10 mouse cellular contexts compared by ENCODE assay signal in genomic region chr12:117024916-117025315, GRCm38 (mm10).
A peak's percentile ranks its signal among the peaks of the same experiment; 100 is the strongest.
DNase-seq lines count a peak whose midpoint lies in the region; ATAC-seq and TF ChIP-seq lines count a peak whose summit lies in the region.
"Had no signal": no experiment of that assay in that cellular context is flagged by ENCODE, and none has a peak within 500 bp of the region (broad histone marks: within the 10 kb centered on the region; RNA-seq: fewer than 3 reads in every experiment).

No protein-coding gene starts in this region.

- TF ChIP-seq CTCF in brain, embryonic 14.5 days (IDR thresholded peaks at IDR 0.05; ENCODE audit: borderline replicate concordance, extremely low read depth, insufficient read depth, insufficient read length), result no peak

- H3K4me3 ChIP-seq in forebrain, embryonic 14.5 days (ENCODE audit: low read depth, low read length), result no peak overlapping the region
- H3K4me3 ChIP-seq in forebrain, embryonic 12.5 days (replicated peaks), result no peak overlapping the region
- H3K4me3 ChIP-seq in kidney, embryonic 14.5 days (ENCODE audit: low read length), result no peak overlapping the region
- H3K4me3 ChIP-seq: limb, embryonic 13.5 days had no signal

- peaks cover 26% of the 10 kb centered on the region for H3K4me1 ChIP-seq in forebrain, embryonic 14.5 days (ENCODE audit: control insufficient read depth, insufficient read depth, low read length)
- peaks cover 30% of the 10 kb centered on the region for H3K4me1 ChIP-seq in forebrain, embryonic 12.5 days
- H3K4me1 ChIP-seq in kidney, embryonic 14.5 days (ENCODE audit: control insufficient read depth, insufficient read depth, low read length), result no peaks in the 10 kb centered on the region

- 66% methylated on average over 4 of the region's 4 CpGs for WGBS in forebrain, embryonic 14.5 days
- 91% methylated on average over 4 of the region's 4 CpGs for WGBS in forebrain, embryonic 12.5 days
- WGBS in kidney, embryonic 14.5 days, result 88% methylated on average over 4 of the region's 4 CpGs

- H3K27me3 ChIP-seq in forebrain, embryonic 14.5 days (replicated peaks; ENCODE audit: control insufficient read depth, insufficient read depth, low read length), result no peaks in the 10 kb centered on the region
- 0 out of 2 replicates have a peak, but pooled peaks cover 2% of the 10 kb centered on the region for H3K27me3 ChIP-seq in forebrain, embryonic 12.5 days
- 0 out of 2 replicates have a peak, but pooled peaks cover 3% of the 10 kb centered on the region for H3K27me3 ChIP-seq in kidney, embryonic 14.5 days (ENCODE audit: control insufficient read depth, insufficient read depth, low read length)
- H3K27me3 ChIP-seq: limb, embryonic 13.5 days had no signal

- ATAC-seq in forebrain, embryonic 14.5 days, result no peak
- no peak for ATAC-seq in forebrain, embryonic 12.5 days (ENCODE audit: low FRiP score)
- no peak for ATAC-seq in erythroid progenitor cell, adult 5-6 weeks (replicated peaks; ENCODE audit: low FRiP score, poor library complexity, severe bottlenecking)
- no peak for ATAC-seq in kidney, embryonic 14.5 days (ENCODE audit: low FRiP score, low TSS enrichment)

- TF ChIP-seq POLR2A in brain, embryonic 14.5 days (IDR thresholded peaks at IDR 0.05; ENCODE audit: borderline replicate concordance, extremely low read depth, insufficient read depth, insufficient read length, poor library complexity, severe bottlenecking), result no peak

- no peaks in the 10 kb centered on the region for H3K36me3 ChIP-seq in forebrain, embryonic 14.5 days (ENCODE audit: control insufficient read depth, insufficient read depth, low read length)
- no peaks in the 10 kb centered on the region for H3K36me3 ChIP-seq in forebrain, embryonic 12.5 days (replicated peaks)
- no peaks in the 10 kb centered on the region for H3K36me3 ChIP-seq in kidney, embryonic 14.5 days (ENCODE audit: control insufficient read depth, insufficient read depth, low read length)
- H3K36me3 ChIP-seq: limb, embryonic 13.5 days had no signal

- DNase-seq in forebrain, embryonic 14.5 days (ENCODE audit: low spot score), result peak; percentile 59
- DNase-seq in left cerebral cortex, adult 18-20 months (ENCODE audit: low spot score in 2 of 2), result peak; percentile 18 to 36
- DNase-seq in left cerebral cortex, adult 9 months (ENCODE audit: low spot score in 2 of 2), result no peak
- DNase-seq in brain, embryonic 14.5 days (ENCODE audit: low read depth), result peak; percentile 67
- peak; percentile 54 to 64 for DNase-seq in heart, postnatal 10 days
- DNase-seq: kidney, adult 18-20 months had no signal

- intact Hi-C loops in heart, postnatal 10 days (cut with DNase I), result loop anchor here (10.0 kb wide), 1 partner anchor 380 kb away; no protein-coding TSS in a partner anchor

- no peaks in the 10 kb centered on the region for H3K9me3 ChIP-seq in forebrain, embryonic 14.5 days (replicated peaks; ENCODE audit: control insufficient read depth, low read length)
- H3K9me3 ChIP-seq in forebrain, embryonic 12.5 days, result no peaks in the 10 kb centered on the region
- no peaks in the 10 kb centered on the region for H3K9me3 ChIP-seq in kidney, embryonic 14.5 days (ENCODE audit: control insufficient read depth, low read length)
- H3K9me3 ChIP-seq: limb, embryonic 13.5 days had no signal

- no peak overlapping the region for H3K4me2 ChIP-seq in forebrain, embryonic 14.5 days (ENCODE audit: low read length)
- no peak overlapping the region for H3K4me2 ChIP-seq in forebrain, embryonic 12.5 days
- H3K4me2 ChIP-seq in kidney, embryonic 14.5 days (replicated peaks; ENCODE audit: low read depth, low read length), result no peak overlapping the region
- H3K4me2 ChIP-seq: limb, embryonic 13.5 days had no signal

- no peak overlapping the region for H3K9ac ChIP-seq in forebrain, embryonic 14.5 days (ENCODE audit: low read length)
- H3K9ac ChIP-seq in forebrain, embryonic 12.5 days, result no peak overlapping the region
- H3K9ac ChIP-seq in kidney, embryonic 14.5 days (ENCODE audit: low read depth, low read length), result no peak overlapping the region
- H3K9ac ChIP-seq: limb, embryonic 13.5 days had no signal

- H3K27ac ChIP-seq in forebrain, embryonic 14.5 days (ENCODE audit: low read depth, low read length), result peak overlapping the region; percentile 24; the same call in 1 of the 2 replicates
- no peak overlapping the region for H3K27ac ChIP-seq in forebrain, embryonic 12.5 days
- H3K27ac ChIP-seq in kidney, embryonic 14.5 days (ENCODE audit: low read depth, low read length), result no peak overlapping the region
- H3K27ac ChIP-seq: limb, embryonic 13.5 days had no signal

Comparison
In these comparisons a context has a peak if more than half of its experiments do, and no peak if none do; other contexts are left out.
1. DNase-seq: peak in forebrain, embryonic 14.5 days (single experiment), left cerebral cortex, adult 18-20 months (2 of 2), brain, embryonic 14.5 days (single experiment) and heart, postnatal 10 days (2 of 2); none in left cerebral cortex, adult 9 months (0 of 2).